Mouse (Mus musculus): ENCODE data around the gene Fam135a. TPM values are rescaled to one million over a fixed set of nuclear protein-coding genes. Genes with fewer than 3 reads are reported as not detected.

Gene Fam135a
- polyA plus RNA-seq, 1 experiment from 2014 or later = 27.6 TPM

DNA sequence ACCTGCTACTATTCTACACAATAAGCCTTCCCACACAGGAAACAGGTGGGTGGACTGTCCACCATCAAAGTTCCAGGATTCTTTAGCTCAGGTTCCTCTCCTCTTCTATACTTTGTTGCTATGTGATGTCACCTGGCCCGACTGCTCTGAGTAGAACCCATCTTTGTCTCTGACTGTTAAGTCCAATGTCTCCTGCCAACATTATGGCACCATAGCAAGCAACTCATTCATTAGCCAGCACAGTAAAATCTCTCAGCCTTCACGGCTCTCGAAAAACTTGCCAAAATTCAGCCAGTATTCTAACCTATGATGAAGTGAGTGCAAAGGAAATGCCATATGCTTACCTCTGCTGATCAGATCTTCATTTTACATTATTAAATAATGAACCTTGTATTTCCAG, 14.0 kb downstream of the Fam135a start:
- Histone ChIP-seq H3K9ac (no peak overlapping the region), H3K4me3 (replicated peaks; ENCODE audit: low read length) (no peak overlapping the region), H3K27ac (no peak overlapping the region), H3K4me1 (replicated peaks; ENCODE audit: control insufficient read depth, insufficient read depth, low read length) (no peaks in the 10 kb centered on the region), H3K4me2 (replicated peaks) (no peak overlapping the region), H3K36me3 (replicated peaks; ENCODE audit: control insufficient read depth, insufficient read depth) (no peaks in the 10 kb centered on the region), H3K27me3 (ENCODE audit: control insufficient read depth, insufficient read depth, low read length) (no peaks in the 10 kb centered on the region), H3K9me3 (ENCODE audit: control insufficient read depth, low read length) (no peaks in the 10 kb centered on the region)
- ATAC-seq (ENCODE audit: low FRiP score) (no peak), DNase-seq (ENCODE audit: low spot score) (no peak)
- WGBS = 89% methylated on average over 3 of the region's 3 CpGs

- Histone ChIP-seq H3K4me1 (replicated peaks; ENCODE audit: control insufficient read depth, insufficient read depth, low read length) (no peaks in the 10 kb centered on the region), H3K4me2 (replicated peaks) (no peak overlapping the region), H3K4me3 (replicated peaks; ENCODE audit: low read length) (no peak overlapping the region), H3K27ac (no peak overlapping the region), H3K27me3 (ENCODE audit: control insufficient read depth, insufficient read depth, low read length) (no peaks in the 10 kb centered on the region), H3K36me3 (replicated peaks; ENCODE audit: control insufficient read depth, insufficient read depth) (no peaks in the 10 kb centered on the region; the same call in 1 of the 2 replicates), H3K9me3 (ENCODE audit: control insufficient read depth, low read length) (no peaks in the 10 kb centered on the region), H3K9ac (no peak overlapping the region)
- DNase-seq (ENCODE audit: low spot score) (peak; percentile 42), ATAC-seq (ENCODE audit: low FRiP score) (peak; percentile 70; the same call in 1 of the 2 replicates)
- 39% methylated on average over 2 of the region's 2 CpGs for WGBS
Measured at GRCm38 (mm10) chr1:24074396-24074795, 25.7 kb downstream of the Fam135a start.

DNA sequence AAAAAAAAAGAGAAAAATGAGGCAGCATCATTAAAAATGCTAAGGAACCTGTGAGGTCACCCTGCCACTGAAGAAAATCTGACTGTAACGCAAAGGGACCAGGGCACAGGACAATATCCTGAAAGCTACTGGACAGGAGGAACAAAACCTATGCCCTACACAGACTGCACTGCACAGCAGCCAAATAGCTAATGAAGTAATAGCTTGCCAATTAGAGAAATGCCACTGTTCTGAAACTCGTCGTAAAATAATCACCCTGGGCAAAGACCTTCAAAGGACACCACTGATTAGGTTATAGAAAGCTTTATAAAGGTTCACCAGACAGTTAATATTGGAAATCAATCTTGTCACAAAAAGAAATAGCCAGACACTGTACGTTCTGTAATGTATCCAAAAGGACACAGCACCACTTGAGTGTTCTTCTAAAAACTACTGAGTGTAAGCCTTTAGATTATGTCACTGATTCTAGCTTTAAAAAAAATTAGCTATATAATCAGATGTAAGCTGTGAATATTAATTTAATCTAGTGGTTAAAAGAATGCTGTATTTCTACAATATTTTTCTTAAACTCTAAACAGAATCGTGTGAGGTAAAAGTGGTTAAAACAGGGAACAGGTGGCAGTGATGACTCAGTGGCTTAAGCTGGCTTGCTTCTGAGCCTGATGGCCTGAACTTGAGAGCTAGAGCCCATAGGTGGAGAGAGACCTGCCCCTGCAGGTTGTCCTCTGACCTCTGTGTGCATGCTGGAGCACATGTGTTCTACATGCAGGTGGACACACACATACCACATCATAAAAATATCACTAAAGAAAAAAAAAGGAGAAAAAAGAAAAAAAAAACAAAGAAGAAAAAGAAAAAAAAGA, 26.5 kb downstream of the Fam135a start:
- 79% methylated on average over 5 of the region's 5 CpGs for WGBS
- no peaks in the 10 kb centered on the region for H3K4me1 ChIP-seq (replicated peaks; ENCODE audit: control insufficient read depth, insufficient read depth, low read length)
- DNase-seq (ENCODE audit: low spot score) = no peak

DNA sequence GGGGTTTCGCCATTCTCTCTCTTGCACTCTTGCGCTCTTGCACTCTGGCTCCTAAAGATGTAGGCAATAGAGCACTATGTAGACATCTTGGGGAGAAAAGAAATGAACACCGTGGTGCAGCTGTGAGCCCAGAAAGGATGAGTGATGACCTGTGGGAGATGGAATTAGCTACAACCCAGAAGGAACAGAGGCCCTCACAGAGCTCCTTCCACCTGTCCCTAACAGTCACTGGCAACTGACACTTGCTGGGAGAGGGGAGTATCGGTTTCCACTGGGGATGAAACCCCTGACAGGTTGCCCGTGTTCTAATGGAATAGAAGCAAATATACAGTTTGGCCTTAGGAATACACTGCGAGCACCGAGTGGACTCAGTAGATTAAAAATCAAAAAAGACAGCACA, 31.3 kb downstream of the Fam135a start:
- Histone ChIP-seq H3K4me3 (replicated peaks; ENCODE audit: low read length) (no peak overlapping the region), H3K4me2 (replicated peaks) (no peak overlapping the region), H3K9me3 (ENCODE audit: control insufficient read depth, low read length) (no peaks in the 10 kb centered on the region), H3K36me3 (replicated peaks; ENCODE audit: control insufficient read depth, insufficient read depth) (no peaks in the 10 kb centered on the region; the same call in 1 of the 2 replicates), H3K27ac (no peak overlapping the region), H3K27me3 (ENCODE audit: control insufficient read depth, insufficient read depth, low read length) (no peaks in the 10 kb centered on the region), H3K4me1 (replicated peaks; ENCODE audit: control insufficient read depth, insufficient read depth, low read length) (no peaks in the 10 kb centered on the region), H3K9ac (no peak overlapping the region)
- 90% methylated on average over 7 of the region's 7 CpGs for WGBS
- DNase-seq (ENCODE audit: low spot score) (no peak), ATAC-seq (ENCODE audit: low FRiP score) (no peak)

More for the DNA sequence above, 26.5 kb downstream of the Fam135a start:
- H3K4me2 ChIP-seq (replicated peaks) = no peak overlapping the region
- no peak overlapping the region for H3K9ac ChIP-seq
- H3K27me3 ChIP-seq (ENCODE audit: control insufficient read depth, insufficient read depth, low read length) = no peaks in the 10 kb centered on the region
- no peak overlapping the region for H3K4me3 ChIP-seq (replicated peaks; ENCODE audit: low read length)
- H3K9me3 ChIP-seq (ENCODE audit: control insufficient read depth, low read length) = no peaks in the 10 kb centered on the region
- no peak overlapping the region for H3K27ac ChIP-seq
- ATAC-seq (ENCODE audit: low FRiP score) = no peak
- H3K36me3 ChIP-seq (replicated peaks; ENCODE audit: control insufficient read depth, insufficient read depth) = no peaks in the 10 kb centered on the region; the same call in 1 of the 2 replicates

GRCm38 (mm10) chr1:24066706-24067105, 33.4 kb downstream of the Fam135a start:
- DNase-seq (ENCODE audit: low spot score) = no peak
- no peaks in the 10 kb centered on the region; the same call in 1 of the 2 replicates for H3K36me3 ChIP-seq (replicated peaks; ENCODE audit: control insufficient read depth, insufficient read depth)
- no peak overlapping the region for H3K4me3 ChIP-seq (replicated peaks; ENCODE audit: low read length)
- WGBS = 98% methylated on average over 4 of the region's 4 CpGs
- ATAC-seq (ENCODE audit: low FRiP score) = no peak
- H3K9me3 ChIP-seq (ENCODE audit: control insufficient read depth, low read length) = no peaks in the 10 kb centered on the region
- H3K27me3 ChIP-seq (ENCODE audit: control insufficient read depth, insufficient read depth, low read length) = no peaks in the 10 kb centered on the region
- no peaks in the 10 kb centered on the region for H3K4me1 ChIP-seq (replicated peaks; ENCODE audit: control insufficient read depth, insufficient read depth, low read length)
- no peak overlapping the region for H3K9ac ChIP-seq
- no peak overlapping the region for H3K27ac ChIP-seq
- H3K4me2 ChIP-seq (replicated peaks) = no peak overlapping the region

- H3K27me3 ChIP-seq (ENCODE audit: control insufficient read depth, insufficient read depth, low read length) = no peaks in the 10 kb centered on the region
Measured at GRCm38 (mm10) chr1:24055706-24056105, 44.4 kb downstream of the Fam135a start.

GRCm38 (mm10) chr1:24046730-24047510, 53.2 kb downstream of the Fam135a start:
- Histone ChIP-seq H3K27ac (no peak overlapping the region), H3K4me1 (replicated peaks; ENCODE audit: control insufficient read depth, insufficient read depth, low read length) (no peaks in the 10 kb centered on the region), H3K9ac (no peak overlapping the region), H3K36me3 (replicated peaks; ENCODE audit: control insufficient read depth, insufficient read depth) (peaks cover 10% of the 10 kb centered on the region), H3K4me2 (replicated peaks) (no peak overlapping the region), H3K9me3 (ENCODE audit: control insufficient read depth, low read length) (no peaks in the 10 kb centered on the region), H3K4me3 (replicated peaks; ENCODE audit: low read length) (no peak overlapping the region), H3K27me3 (ENCODE audit: control insufficient read depth, insufficient read depth, low read length) (no peaks in the 10 kb centered on the region)
- ATAC-seq (ENCODE audit: low FRiP score) (no peak), DNase-seq (ENCODE audit: low spot score) (no peak)
- WGBS = 80% methylated on average over 6 of the region's 6 CpGs

More at GRCm38 (mm10) chr1:24055706-24056105, 44.4 kb downstream of the Fam135a start:
- Histone ChIP-seq H3K9ac (no peak overlapping the region), H3K9me3 (ENCODE audit: control insufficient read depth, low read length) (no peaks in the 10 kb centered on the region), H3K4me1 (replicated peaks; ENCODE audit: control insufficient read depth, insufficient read depth, low read length) (no peaks in the 10 kb centered on the region), H3K36me3 (replicated peaks; ENCODE audit: control insufficient read depth, insufficient read depth) (peaks cover 30% of the 10 kb centered on the region), H3K27ac (no peak overlapping the region), H3K4me3 (replicated peaks; ENCODE audit: low read length) (no peak overlapping the region), H3K4me2 (replicated peaks) (no peak overlapping the region)
- no peak for ATAC-seq (ENCODE audit: low FRiP score)
- no peak for DNase-seq (ENCODE audit: low spot score)
- 87% methylated on average over 14 of the region's 14 CpGs for WGBS

DNA sequence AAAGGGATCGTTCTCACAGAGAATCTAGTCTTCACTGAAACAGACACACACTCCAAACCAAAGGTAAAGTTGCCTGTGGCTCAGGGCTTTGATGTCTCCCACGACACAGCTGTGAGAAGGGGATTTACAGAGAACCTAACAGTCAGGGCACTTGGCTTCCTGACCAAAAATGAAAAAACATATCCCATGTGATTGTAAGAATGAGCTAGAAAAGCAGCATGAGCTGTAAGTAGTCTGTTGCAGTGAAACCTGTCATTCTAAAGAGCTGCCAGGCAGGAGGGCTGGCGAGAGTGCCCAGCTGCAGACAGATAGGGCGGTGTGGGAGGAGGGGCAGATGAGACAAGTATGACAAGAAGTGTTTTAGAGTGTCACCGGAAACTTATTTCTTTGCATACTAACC, 54.5 kb downstream of the Fam135a start:
- H3K36me3 ChIP-seq (replicated peaks; ENCODE audit: control insufficient read depth, insufficient read depth) = peaks cover 4% of the 10 kb centered on the region; the same call in 1 of the 2 replicates
- no peak overlapping the region for H3K4me3 ChIP-seq (replicated peaks; ENCODE audit: low read length)
- no peak overlapping the region for H3K4me2 ChIP-seq (replicated peaks)
- H3K9ac ChIP-seq = no peak overlapping the region
- ATAC-seq (ENCODE audit: low FRiP score) (no peak), DNase-seq (ENCODE audit: low spot score) (no peak)
- 78% methylated on average over 5 of the region's 5 CpGs for WGBS
- H3K4me1 ChIP-seq (replicated peaks; ENCODE audit: control insufficient read depth, insufficient read depth, low read length) = no peaks in the 10 kb centered on the region
- no peak overlapping the region for H3K27ac ChIP-seq
- H3K27me3 ChIP-seq (ENCODE audit: control insufficient read depth, insufficient read depth, low read length) = no peaks in the 10 kb centered on the region
- no peaks in the 10 kb centered on the region for H3K9me3 ChIP-seq (ENCODE audit: control insufficient read depth, low read length)

- Histone ChIP-seq H3K4me2 (replicated peaks) (no peak overlapping the region), H3K9ac (no peak overlapping the region), H3K27me3 (ENCODE audit: control insufficient read depth, insufficient read depth, low read length) (no peaks in the 10 kb centered on the region), H3K9me3 (ENCODE audit: control insufficient read depth, low read length) (no peaks in the 10 kb centered on the region), H3K27ac (no peak overlapping the region), H3K36me3 (replicated peaks; ENCODE audit: control insufficient read depth, insufficient read depth) (peaks cover 9% of the 10 kb centered on the region; the same call in 1 of the 2 replicates), H3K4me1 (replicated peaks; ENCODE audit: control insufficient read depth, insufficient read depth, low read length) (no peaks in the 10 kb centered on the region), H3K4me3 (replicated peaks; ENCODE audit: low read length) (no peak overlapping the region)
- no peak for ATAC-seq (ENCODE audit: low FRiP score)
- DNase-seq (ENCODE audit: low spot score) = no peak
- WGBS = 39% methylated on average over 5 of the region's 5 CpGs
Measured at GRCm38 (mm10) chr1:24043007-24043406, 57.1 kb downstream of the Fam135a start.

Measured in hindbrain, embryonic 14.5 days (tissue).